Mouse (Mus musculus) embryonic facial prominence, embryonic 13.5 days (tissue): ENCODE results near the gene Hmg20b. TPM values are rescaled to one million over a fixed set of nuclear protein-coding genes. Genes with fewer than 3 reads are reported as not detected.

Experiments used
- ATAC-seq: fragments of 200-750 bp; cut with Nextera tagmentation; 2 replicates; pipeline ENCODE4 v1.8.0; 2017; ENCODE audit warnings: low read depth; ENCODE audit not compliant: insufficient number of reproducible peaks, insufficient read depth, low FRiP score, low TSS enrichment
- H3K27ac ChIP-seq: fragments of 300-500 bp; sonication (generic); 2 replicates; pipeline ENCODE4 v1.5.1; 2015; ENCODE audit warnings: moderate library complexity, mild to moderate bottlenecking, inconsistent platforms
- H3K27me3 ChIP-seq: fragments of 300-500 bp; sonication (generic); 2 replicates; pipeline ENCODE4 v1.6.1; 2015; ENCODE audit warnings: mild to moderate bottlenecking, inconsistent platforms
- H3K36me3 ChIP-seq: fragments of 300-500 bp; sonication (generic); 2 replicates; pipeline ENCODE4 v1.6.1; 2015; ENCODE audit warnings: mild to moderate bottlenecking, inconsistent platforms
- H3K4me1 ChIP-seq: fragments of 300-500 bp; sonication (generic); 2 replicates; pipeline ENCODE4 v1.6.1; 2015; ENCODE audit warnings: inconsistent platforms
- H3K4me2 ChIP-seq: fragments of 300-500 bp; sonication (generic); 2 replicates; pipeline ENCODE4 v1.6.1; 2015; ENCODE audit warnings: moderate library complexity, mild to moderate bottlenecking, inconsistent platforms
- H3K4me3 ChIP-seq: fragments of 300-500 bp; sonication (generic); 2 replicates; pipeline ENCODE4 v1.5.1; 2015; ENCODE audit warnings: mild to moderate bottlenecking, inconsistent platforms
- H3K9ac ChIP-seq: fragments of 300-500 bp; sonication (generic); 2 replicates; pipeline ENCODE4 v1.6.1; 2015; ENCODE audit warnings: mild to moderate bottlenecking, inconsistent platforms
- H3K9me3 ChIP-seq: fragments of 300-500 bp; sonication (generic); 2 replicates; pipeline ENCODE4 v1.6.1; 2016; ENCODE audit warnings: inconsistent platforms
- WGBS: fragments of 180-500 bp; shearing (Covaris S2); methylation state at CpG from one replicate; pipeline ENCODE4 v1.1.7; 2015; ENCODE audit warnings: mixed read lengths; 5-methylcytosine and 5-hydroxymethylcytosine counted together
- polyA plus RNA-seq: library from polyadenylated mRNA; unstranded; fragments of >200 nt; fragmentation: Nextera tagmentation; extraction: Ambion mirVana; gene quantifications from 2 replicates; pipeline ENCODE4 v1.2.1, GENCODE M21; 2015

The Hmg20b gene
- polyA plus RNA-seq, 1 experiment from 2014 or later: 113 TPM

DNA sequence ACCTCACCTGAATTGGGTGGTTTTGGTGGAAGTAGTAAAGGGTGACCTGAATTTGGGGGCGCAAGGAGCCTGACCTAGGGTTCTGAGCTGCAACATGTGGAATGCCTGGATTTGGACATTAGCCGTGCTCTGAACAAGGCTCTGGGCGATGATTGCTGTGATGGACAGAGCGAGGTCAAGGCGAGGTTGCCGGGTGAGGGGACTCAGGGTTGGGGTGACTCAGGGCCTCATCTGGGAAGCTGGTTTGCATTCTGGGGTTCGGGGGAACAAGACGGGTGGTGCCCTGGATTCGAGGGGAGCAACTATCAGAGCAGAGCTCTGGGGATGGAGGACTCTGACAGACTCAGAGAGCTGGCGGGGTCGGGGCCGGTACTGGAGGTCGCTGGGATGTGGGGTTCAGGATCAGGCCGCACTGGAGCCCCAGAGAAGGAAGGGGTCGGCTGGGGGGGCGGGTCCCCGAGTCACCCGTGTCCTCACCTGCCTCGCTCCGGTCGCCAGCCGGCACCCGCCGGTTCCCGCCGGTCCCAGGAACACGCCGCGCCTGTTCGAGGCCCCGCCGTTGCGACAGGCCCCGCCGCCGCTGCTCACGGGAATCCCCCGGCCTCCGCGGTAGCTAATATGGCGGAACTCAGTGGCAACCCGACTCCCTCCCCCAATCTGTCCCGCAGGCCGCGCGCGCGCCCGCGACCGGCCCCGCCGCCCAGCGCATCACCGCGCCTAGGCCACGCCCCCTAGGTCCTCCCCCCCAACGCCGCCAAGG, 27.7 kb upstream of the Hmg20b start, which contains the start of gene Fzr1:
Gene Fzr1, minus strand, starts transcription at position 724 of the 760 bp plus-strand sequence.
- Histone ChIP-seq H3K27me3 (no peaks in the 10 kb centered on the region), H3K4me1 (peaks cover 37% of the 10 kb centered on the region), H3K27ac (peak within 1 kb of the TSS; percentile 85), H3K4me2 (peak within 1 kb of the TSS; percentile 88), H3K4me3 (peak within 1 kb of the TSS; percentile 79), H3K36me3 (peaks cover 29% of the 10 kb centered on the region), H3K9me3 (no peaks in the 10 kb centered on the region), H3K9ac (peak within 1 kb of the TSS; percentile 95)
- under 1% methylated on average over 53 of the region's 59 CpGs for WGBS
- peak; percentile 21; the same call in 1 of the 2 replicates for ATAC-seq

DNA sequence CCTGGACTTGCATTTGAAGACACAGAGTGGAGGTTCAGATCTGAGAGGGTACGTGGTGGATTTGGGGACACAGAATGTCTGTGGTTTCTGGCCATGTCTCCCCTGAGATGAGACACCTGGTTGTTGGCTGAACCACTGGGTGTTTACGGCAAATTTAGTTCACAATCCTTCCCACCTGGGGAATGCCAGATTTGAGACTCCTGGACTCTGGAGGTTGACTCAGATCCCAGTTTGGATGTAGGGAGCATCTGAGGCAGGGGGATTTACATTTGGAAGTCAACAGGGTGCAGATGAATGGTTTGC, 27.0 kb upstream of the Hmg20b start:
- WGBS: 55% methylated on average over 2 of the region's 2 CpGs

DNA sequence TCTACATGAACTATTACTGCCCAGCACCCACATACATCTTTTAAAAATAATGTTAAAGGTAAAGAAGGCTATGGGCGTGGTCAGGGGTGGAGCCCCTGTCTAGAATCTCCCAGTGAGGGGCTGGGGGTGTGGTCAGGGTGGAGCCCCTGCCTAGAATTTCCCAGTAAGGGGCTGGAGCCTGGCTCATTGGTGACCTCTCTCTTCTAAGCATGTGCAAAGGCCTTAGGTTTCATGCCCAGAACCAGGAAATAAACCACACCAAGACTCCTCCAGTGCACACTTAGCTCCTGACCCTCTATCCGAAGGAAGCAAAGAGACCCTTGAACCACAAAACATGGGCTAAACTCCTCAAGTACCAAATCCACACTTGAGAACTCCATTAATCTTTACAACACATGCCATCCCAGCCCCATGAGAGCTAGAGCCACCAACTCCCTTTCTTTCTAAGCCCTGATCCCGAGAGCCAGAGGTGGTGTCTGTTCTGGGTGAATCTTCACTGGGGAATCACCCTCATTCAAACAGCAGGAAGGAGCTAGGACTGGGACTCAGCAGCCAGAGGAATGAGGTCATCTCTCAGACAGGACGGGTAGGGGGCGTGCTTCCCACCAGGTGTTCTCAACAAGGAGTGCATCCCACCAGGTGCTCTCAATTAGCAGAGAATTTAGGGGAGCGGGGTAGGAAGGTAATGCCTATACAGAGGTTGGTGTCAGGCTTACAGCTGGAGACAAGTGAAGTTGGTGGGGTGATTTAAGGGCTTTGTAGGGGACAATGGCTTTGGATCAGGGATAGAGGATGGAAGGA, 26.5 kb upstream of the Hmg20b start:
- H3K27me3 ChIP-seq: no peaks in the 10 kb centered on the region
- H3K27ac ChIP-seq: 0 out of 2 replicates have a peak overlapping the region, but pooled peaks have one; percentile 75
- WGBS: 31% methylated on average over 6 of the region's 6 CpGs
- ATAC-seq: no peak
- peak overlapping the region; percentile 95 for H3K9ac ChIP-seq
- H3K9me3 ChIP-seq: no peaks in the 10 kb centered on the region
- peak overlapping the region; percentile 79 for H3K4me3 ChIP-seq
- H3K4me1 ChIP-seq: peaks cover 39% of the 10 kb centered on the region
- peak overlapping the region; percentile 88 for H3K4me2 ChIP-seq
- peaks cover 41% of the 10 kb centered on the region for H3K36me3 ChIP-seq

More for the DNA sequence above, 27.0 kb upstream of the Hmg20b start:
- Histone ChIP-seq H3K27me3 (no peaks in the 10 kb centered on the region), H3K9ac (peak overlapping the region; percentile 95), H3K27ac (peak overlapping the region; percentile 75; the same call in 1 of the 2 replicates), H3K9me3 (no peaks in the 10 kb centered on the region), H3K4me2 (peak overlapping the region; percentile 88), H3K36me3 (peaks cover 35% of the 10 kb centered on the region), H3K4me1 (peaks cover 39% of the 10 kb centered on the region), H3K4me3 (peak overlapping the region; percentile 79)
- ATAC-seq: no peak

DNA sequence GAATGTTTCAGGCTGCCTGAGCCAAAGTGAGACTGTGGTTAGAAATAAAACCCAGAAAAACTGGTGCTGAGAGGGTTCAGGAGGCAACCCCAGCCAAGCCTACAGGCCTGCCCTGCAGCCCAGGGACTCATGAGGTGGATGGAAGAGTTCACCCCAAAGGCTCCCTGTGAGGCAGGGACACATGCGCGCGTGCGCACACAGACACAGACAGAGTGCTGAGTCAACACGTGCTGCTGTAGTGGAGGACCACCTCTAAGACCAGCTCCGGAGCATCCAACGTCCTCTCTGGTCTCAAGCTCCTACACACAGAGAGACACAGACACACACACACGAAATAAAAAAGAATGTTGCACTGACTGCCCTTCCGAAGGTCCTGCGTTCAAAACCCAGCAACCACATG, 25.0 kb upstream of the Hmg20b start:
- Histone ChIP-seq H3K4me1 (peaks cover 39% of the 10 kb centered on the region), H3K9me3 (no peaks in the 10 kb centered on the region), H3K27ac (no peak overlapping the region), H3K36me3 (peaks cover 55% of the 10 kb centered on the region), H3K27me3 (no peaks in the 10 kb centered on the region), H3K4me3 (no peak overlapping the region), H3K9ac (no peak overlapping the region), H3K4me2 (no peak overlapping the region)
- no peak for ATAC-seq
- WGBS: 92% methylated on average over 10 of the region's 10 CpGs

DNA sequence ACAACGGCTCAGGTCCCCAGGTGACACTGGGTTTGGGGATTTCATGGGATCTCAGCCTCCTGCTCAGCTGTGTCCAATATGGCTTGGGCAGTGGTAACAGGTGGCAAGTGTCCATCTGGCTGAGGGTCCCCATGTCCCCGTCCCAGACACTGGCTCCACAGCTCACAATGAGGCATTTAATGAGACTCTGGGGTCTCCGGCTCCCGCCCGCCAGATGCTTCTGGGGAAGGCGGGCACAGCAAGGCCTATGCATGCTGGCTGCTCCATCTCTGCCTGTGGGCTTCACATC, 16.9 kb upstream of the Hmg20b start:
- peaks cover 74% of the 10 kb centered on the region for H3K36me3 ChIP-seq
- peaks cover 27% of the 10 kb centered on the region for H3K4me1 ChIP-seq
- no peak overlapping the region for H3K4me2 ChIP-seq
- H3K4me3 ChIP-seq: no peak overlapping the region
- H3K27me3 ChIP-seq: peaks cover 39% of the 10 kb centered on the region
- no peak for ATAC-seq
- WGBS: 84% methylated on average over 6 of the region's 6 CpGs
- H3K9me3 ChIP-seq: no peaks in the 10 kb centered on the region
- no peak overlapping the region for H3K27ac ChIP-seq
- no peak overlapping the region for H3K9ac ChIP-seq

DNA sequence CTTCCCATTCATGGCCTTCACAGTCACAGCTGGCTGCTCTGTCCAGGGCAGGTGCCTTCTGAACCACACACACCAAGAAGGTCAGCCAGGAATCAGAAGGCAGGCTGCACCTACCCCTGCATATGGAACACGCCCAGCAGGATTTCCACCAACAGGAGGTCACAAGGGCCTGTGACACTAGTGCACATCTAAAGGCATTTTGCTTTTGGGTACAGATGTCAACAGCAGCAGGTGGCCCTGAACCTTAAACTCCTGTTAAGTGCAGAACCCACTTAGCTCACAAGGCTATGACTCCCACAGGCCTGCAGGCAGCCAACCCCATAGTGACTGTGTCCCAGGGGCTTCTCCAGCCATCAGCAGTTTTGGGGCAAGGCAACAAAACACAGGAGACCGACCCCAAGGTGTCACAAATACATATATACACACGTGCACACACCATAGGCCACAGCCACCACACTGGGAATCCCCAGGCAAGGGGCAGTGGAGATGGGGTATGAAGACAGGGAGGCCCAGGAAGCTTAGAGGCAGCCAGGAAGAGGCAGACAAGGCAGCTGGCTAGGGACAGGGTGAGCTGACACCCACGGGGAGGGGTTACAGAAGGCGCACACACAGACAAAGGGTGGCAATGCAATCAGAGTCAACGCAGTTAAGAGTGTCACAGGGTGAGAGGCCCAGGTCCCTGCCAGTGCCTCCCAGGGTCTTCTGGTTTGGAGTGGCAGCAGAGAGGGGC, 16.4 kb upstream of the Hmg20b start:
- 80% methylated on average over 6 of the region's 6 CpGs for WGBS
- peaks cover 27% of the 10 kb centered on the region for H3K4me1 ChIP-seq

DNA sequence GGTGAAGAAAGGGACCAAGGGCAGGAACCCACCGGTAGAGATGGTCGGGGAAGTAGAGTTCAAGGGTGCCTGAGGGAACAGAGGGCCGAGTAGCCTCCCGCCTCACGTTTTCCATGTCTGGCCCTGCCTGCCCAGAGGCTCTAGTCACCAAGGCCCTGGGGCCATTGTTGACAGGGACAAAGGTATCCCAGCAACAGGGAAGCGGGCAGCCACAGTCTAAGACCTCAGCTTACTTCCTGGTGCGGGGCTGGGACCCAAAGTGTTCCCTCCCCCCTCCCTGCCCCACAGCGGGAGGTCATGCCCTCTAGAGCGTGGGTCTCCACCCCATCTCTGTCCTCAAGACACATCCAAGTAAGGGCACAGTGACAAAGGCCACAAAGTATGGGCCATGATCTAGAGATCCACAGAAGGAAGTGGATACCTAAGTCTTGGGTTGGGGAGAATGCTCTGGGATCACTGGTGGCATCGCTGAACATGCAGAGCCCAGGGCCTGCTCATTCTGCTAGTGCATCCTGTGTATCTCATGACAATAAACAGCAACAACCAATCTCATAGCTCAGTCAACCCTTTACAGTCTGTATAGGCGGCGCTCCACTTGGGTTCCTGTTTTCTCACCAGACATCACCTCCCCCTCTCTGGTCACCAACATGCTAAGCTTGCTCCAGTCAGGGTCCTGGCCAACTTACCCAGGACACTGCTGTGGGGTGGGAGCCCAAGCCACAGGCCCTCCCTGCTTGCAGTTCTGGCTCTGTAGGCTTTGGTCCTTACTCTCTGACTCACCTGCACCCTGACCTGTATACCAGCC, 15.6 kb upstream of the Hmg20b start, which contains the start of gene 4930404N11Rik:
Gene 4930404N11Rik, minus strand, starts transcription at position 145 of the 805 bp plus-strand sequence.
- Histone ChIP-seq H3K4me1 (peaks cover 31% of the 10 kb centered on the region), H3K36me3 (peaks cover 73% of the 10 kb centered on the region), H3K27ac (no peak within 1 kb of the TSS), H3K9me3 (no peaks in the 10 kb centered on the region), H3K9ac (peak within 1 kb of the TSS; percentile 61), H3K27me3 (peaks cover 39% of the 10 kb centered on the region), H3K4me3 (peak within 1 kb of the TSS; percentile 32), H3K4me2 (peak within 1 kb of the TSS; percentile 60)
- no peak for ATAC-seq
- 24% methylated on average over 12 of the region's 12 CpGs for WGBS

More for the DNA sequence above, 16.4 kb upstream of the Hmg20b start:
- Histone ChIP-seq H3K4me3 (no peak overlapping the region), H3K27me3 (peaks cover 39% of the 10 kb centered on the region), H3K4me2 (no peak overlapping the region), H3K9ac (no peak overlapping the region; the same call in 1 of the 2 replicates), H3K27ac (no peak overlapping the region), H3K36me3 (peaks cover 74% of the 10 kb centered on the region), H3K9me3 (no peaks in the 10 kb centered on the region)
- no peak for ATAC-seq

DNA sequence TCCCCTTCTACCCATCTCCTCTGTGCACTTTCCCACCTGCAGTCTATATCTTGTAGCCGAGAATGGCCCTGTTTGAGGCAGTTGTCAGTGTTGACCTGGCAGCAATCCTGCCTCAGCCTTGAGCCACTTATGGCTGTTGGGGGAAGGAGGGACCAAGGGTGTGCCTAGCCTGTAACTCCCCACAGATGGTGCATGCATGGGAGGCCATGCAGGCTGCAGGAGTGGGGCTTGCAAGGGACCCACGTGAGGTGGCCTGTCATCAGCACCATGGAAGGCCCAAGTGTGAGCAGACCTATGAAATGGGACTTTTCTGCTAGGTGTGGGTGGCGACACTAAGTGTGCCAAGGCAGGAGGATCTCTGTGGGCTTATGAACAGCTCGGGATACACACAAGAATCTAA, 14.8 kb upstream of the Hmg20b start:
- Histone ChIP-seq H3K9ac (no peak overlapping the region), H3K27ac (no peak overlapping the region), H3K9me3 (no peaks in the 10 kb centered on the region), H3K4me3 (no peak overlapping the region), H3K27me3 (peaks cover 39% of the 10 kb centered on the region), H3K36me3 (peaks cover 68% of the 10 kb centered on the region), H3K4me2 (no peak overlapping the region), H3K4me1 (peaks cover 37% of the 10 kb centered on the region)
- WGBS: 28% methylated on average over 4 of the region's 4 CpGs
- ATAC-seq: 0 out of 2 replicates have a peak, but pooled peaks have one; percentile 12

DNA sequence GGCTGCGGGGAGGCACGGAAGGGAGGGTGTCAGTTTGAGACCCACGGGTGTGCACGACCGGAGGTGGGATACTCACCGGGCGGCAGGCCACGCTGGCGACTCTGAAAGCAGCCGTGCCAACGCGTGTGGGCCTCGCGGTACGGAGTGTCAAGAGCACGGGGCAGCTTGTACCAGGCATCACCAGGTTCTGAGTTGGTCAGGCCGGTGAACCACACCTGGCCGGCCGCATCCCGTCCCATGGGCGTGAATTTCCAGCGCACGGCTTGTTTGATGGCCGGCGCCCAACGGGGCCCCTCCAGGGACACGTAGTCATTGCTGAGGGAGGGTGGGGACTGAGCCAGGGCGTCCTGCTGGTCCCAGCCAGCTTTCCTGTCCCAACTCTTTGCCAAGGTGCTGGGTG, 14.4 kb upstream of the Hmg20b start:
- peak overlapping the region; percentile 32 for H3K4me3 ChIP-seq
- ATAC-seq: no peak

DNA sequence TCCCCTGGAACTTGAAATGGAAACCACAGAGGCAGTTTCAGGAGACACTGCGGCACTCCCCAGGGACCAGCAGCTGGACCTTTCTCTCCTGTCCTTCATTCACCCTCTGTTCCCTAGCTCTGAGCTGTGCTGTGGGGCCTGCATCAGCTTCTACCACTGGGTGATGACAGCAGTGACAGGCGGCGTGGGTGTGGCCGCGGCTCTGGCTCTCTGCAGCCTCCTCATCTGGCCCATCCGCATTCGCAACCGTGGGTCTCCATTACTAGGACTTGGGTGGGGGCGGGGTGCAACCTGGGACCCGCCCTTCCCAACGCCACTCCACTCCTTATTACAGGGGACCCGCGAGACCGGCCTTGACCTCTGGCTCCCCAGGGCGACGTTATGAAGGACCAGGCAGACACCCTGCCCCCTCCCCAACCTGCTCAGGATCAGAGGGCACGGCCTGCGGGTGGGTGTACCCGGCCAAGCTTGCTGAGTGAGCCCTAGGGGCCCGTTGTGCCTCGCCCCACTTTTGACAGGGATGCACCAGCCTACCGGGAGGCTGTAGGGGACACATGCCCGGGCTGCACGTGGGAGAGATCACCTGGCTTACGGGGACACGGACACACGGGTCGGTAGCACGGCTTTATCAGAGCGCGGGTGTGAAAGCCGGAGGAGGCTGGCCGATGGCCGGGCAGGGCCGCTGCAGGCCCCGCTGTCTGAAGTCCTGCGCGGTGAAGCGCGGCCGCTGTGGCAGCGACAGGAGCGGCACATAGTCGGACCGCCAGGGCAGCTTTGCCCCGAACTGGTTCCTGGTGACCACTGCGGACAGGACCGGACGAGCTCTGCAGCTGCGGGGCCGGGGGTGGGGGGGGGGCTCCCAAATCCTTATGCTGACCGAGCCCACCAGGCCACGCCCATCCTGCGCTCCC, 13.4 kb upstream of the Hmg20b start:
- ATAC-seq: no peak
- Histone ChIP-seq H3K9ac (peak overlapping the region; percentile 61; the same call in 1 of the 2 replicates), H3K27me3 (peaks cover 39% of the 10 kb centered on the region), H3K9me3 (no peaks in the 10 kb centered on the region), H3K4me2 (peak overlapping the region; percentile 60), H3K4me3 (peak overlapping the region; percentile 32), H3K36me3 (peaks cover 57% of the 10 kb centered on the region), H3K27ac (no peak overlapping the region), H3K4me1 (peaks cover 44% of the 10 kb centered on the region)
- 11% methylated on average over 54 of the region's 54 CpGs for WGBS

More for the DNA sequence above, 14.4 kb upstream of the Hmg20b start:
- Histone ChIP-seq H3K4me1 (peaks cover 37% of the 10 kb centered on the region), H3K27ac (no peak overlapping the region), H3K27me3 (peaks cover 39% of the 10 kb centered on the region), H3K4me2 (peak overlapping the region; percentile 60), H3K9ac (peak overlapping the region; percentile 61), H3K9me3 (no peaks in the 10 kb centered on the region), H3K36me3 (peaks cover 67% of the 10 kb centered on the region)
- WGBS: 11% methylated on average over 28 of the region's 28 CpGs
